Mouse (Mus musculus): ENCODE data around the gene Clrn3.
"Not testable (repeated sequence)": the region's sequence is repeated elsewhere in the genome, so short reads cannot be mapped to it uniquely, and the experiment has no call there.

Gene Clrn3

DNA sequence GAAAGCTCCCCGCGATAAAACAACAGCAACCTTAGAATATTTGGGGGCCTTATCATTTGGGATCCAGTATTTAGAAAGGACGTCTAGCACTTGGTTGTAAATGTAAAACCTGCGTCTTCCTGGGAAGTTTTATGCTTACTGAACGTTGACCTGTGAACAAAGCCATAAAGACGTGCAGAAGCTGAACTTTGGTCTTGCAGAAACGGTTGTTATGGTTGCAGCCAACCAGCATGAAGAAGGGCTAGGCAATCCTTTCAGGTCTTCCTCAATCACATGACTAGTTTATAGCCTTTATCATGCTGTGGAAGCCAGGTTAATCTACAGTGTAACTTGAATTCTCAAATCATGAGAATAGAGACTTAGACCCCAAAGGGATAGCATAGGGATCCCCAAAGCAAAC, at the start of gene Clrn3:
TSS of gene Clrn3 (minus strand) at position 140 of the 400 bp plus-strand sequence.
- DNase-seq = no peak

DNA sequence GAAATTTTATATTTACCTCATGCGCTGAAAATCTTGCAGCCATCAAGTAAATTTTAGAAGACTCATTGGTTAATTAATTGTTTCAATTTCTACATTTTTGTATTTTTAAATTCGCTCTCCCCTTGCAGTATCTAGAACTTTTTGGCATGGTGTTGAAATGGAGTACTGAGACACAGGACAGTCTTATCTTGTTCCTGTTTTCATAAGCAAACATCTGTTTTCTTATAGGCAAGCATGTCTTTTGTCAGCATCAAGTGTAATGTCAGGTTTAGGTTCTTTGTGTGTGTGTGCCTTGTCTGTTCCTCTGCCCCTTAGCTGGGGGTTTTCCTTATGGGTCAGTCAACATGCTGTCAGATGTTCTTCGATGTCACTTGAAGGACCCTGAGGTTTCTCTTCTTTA, 47.9 kb upstream of the Clrn3 start:
- DNase-seq = no peak

GRCm38 (mm10) chr7:135575319-135576069, 47.0 kb upstream of the Clrn3 start:
- not testable (repeated sequence) for DNase-seq

GRCm38 (mm10) chr7:135571951-135572559, 43.6 kb upstream of the Clrn3 start:
- peak; percentile 40 for DNase-seq

- DNase-seq = no peak
These were observed 42.9 kb upstream of the Clrn3 start for GRCm38 (mm10) chr7:135571392-135571791.

DNA sequence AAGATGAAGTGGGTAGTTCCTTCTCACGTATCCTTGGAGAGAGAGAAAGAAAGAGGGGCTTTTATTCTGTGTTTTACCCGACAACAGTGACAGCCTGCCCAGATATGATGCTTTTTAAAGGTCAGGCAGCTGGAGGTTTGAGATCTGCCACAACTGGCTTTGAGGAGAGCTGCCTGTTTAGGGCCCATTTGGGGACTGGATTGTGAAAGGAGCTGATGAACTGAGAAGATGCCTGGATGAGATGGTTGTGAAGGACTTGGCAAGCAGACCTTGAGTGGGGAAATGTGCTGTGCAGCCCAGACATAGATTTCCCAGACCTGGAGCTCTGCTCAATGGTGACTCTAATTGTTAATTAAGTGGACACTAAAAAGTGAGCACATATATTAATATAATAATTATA, 40.1 kb upstream of the Clrn3 start:
- no peak for DNase-seq

DNA sequence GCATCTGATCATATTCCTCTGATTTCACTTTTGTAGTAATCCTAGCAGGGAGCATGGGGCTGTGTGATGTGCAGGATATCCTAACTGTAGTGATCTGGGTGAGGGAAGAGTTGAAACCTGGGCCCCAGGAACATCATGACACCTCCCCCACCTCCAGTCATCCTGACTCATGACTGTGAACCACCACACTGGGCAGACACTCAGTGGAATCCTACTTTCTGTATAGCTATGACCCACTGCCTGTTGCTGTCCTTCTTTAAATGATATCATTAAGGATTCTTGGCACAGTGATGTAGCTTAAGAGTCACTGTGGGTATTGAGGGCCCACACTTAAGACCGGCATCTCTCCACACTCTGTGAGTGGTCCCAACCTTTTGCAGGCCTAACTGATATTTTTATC, 39.1 kb upstream of the Clrn3 start:
- DNase-seq = no peak

- DNase-seq = no peak
These were observed 37.6 kb upstream of the Clrn3 start for GRCm38 (mm10) chr7:135566013-135566412.

DNA sequence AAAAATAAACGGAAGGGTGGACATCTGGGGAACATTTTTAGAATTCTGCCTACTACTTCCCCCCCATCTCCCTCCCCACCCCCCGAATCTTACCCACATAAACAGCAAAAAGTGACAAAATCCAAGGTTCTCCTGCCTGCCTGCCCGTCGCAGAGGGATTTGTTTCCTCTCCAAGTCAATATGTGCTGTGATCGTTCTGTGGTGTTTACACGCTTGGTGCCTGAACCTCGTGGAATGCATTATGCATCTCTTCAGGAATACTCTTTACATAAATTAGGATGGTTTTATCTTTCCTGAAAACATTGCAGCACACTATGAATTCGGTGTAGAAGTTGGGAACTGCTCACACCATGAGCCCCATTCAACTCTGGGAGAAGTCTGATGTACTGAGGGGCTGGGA, 35.6 kb upstream of the Clrn3 start:
- DNase-seq = no peak

- no peak for DNase-seq
These were observed 31.8 kb upstream of the Clrn3 start for GRCm38 (mm10) chr7:135560280-135560679.

DNA sequence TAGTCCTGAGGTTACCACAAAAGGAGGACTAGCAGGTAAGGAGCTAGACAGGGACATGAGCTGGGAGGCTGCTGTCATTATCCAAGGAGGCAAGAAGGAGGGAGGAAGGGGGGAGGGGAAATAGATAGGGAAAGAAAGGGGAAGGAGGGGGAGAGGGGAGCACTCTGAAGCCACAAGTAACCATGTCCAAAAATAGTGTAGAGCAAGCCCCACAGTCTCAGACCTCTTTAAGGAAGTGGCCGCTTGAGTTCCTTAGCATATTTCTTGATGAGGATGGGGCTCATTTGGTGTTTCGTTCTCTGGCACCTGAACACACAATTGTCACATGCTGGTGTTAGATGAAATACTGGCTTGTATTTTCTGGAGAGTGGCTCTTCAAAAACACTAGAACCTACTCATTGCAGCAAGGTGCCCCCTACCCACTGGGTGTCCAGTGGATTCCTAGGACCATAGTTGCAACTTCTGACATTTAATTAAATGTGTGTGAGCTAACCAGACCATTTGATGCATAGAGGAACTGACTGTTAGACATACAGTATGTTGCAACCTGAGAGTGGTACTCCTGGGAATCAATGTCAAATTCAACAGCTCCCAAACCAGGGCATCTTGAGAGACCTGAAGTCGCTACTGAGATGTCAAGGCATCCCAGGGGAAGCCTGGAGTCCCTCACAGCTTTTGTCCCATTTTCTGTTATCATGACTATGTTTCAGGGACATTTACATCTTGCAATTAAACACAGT, 28.4 kb upstream of the Clrn3 start:
- DNase-seq = no peak

- no peak for DNase-seq
These were observed 25.1 kb upstream of the Clrn3 start for GRCm38 (mm10) chr7:135553550-135553949.

GRCm38 (mm10) chr7:135551547-135551946, 23.1 kb upstream of the Clrn3 start:
- no peak for DNase-seq

GRCm38 (mm10) chr7:135548434-135548833, 20.0 kb upstream of the Clrn3 start:
- DNase-seq = peak; percentile 47

DNA sequence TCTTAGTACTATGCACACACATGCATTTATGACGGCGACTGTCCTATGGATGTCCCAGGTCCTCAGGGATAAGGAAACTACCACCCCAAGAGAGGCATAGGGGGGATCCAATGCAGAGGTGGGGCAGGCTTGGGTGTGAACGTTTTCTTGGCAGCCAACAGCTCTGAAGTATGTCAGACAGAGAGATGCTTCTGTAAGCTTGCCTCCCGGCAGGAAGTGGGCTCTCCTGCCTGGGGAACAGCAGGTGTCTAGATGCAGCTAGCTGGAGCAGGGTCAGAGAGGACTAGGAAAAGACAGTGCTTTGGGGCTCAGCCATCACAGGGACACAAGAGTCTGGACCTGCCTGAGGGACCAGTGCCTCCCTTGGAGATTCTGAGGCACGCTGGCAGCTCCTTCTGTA, 18.1 kb upstream of the Clrn3 start:
- no peak for DNase-seq

DNA sequence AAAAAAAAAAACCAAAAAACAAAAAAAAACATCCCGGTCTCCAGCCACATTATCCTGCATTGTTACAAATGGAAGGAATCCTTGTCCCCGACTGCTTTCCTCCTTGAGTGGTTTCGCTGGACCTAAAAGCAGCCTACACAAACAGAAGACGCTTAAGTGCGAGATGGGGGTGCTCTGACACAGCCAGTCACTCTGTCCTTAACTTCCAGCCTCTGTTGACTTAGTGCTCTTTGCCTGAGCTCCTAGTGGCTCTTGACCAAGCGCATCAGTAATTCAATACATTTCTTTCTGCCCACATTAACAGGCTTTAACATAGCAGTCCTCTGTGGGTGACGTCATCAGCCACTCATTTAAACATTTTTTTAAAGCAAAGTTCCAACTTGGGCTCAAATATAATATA, 17.5 kb upstream of the Clrn3 start:
- no peak for DNase-seq

- DNase-seq = no peak
These were observed 15.9 kb upstream of the Clrn3 start for GRCm38 (mm10) chr7:135544321-135544720.

- DNase-seq = no peak
These were observed 14.6 kb upstream of the Clrn3 start for GRCm38 (mm10) chr7:135543033-135543432.

GRCm38 (mm10) chr7:135542235-135542634, 13.8 kb upstream of the Clrn3 start:
- no peak for DNase-seq

- no peak for DNase-seq
These were observed 11.0 kb upstream of the Clrn3 start for GRCm38 (mm10) chr7:135539429-135539828.

DNA sequence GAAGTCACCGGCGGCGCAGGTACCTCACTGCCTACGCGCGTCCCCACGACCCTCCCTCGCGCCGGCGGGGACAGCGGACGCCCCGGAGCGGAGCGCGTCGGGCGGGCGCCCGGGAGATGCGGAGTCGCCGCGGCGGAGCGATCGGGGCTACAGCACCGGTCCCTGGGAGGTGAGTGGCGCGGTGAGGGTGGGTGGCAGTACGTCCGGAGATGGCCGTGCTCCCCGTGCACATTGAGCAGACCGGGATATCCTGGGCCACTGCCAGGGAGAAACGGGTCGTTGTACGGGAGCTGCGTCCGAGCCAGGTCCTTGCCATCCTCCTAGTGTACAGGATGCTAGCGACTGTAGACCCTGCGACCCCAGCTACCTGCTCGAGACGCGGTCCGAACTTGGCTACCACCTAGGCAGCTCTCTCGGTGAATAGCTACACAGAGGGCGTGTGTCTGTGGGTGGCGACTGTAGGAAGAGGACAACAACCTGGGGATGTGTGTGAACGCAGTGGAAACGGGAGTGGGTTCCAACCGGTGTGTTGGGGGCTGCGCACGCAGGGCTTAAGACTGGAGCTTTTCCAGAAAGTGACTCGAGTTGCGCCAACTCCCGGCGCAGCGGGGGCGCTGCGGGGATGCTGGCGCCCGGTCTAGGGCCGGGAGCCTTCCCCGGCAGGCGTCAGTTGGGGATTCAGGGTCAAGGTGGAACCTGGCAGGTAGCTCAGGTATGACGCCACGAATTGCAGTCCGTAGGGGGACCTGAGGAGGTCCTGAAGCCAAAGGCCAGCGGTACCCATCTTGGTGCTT, 9.7 kb upstream of the Clrn3 start:
- peak; percentile 38 for DNase-seq

DNA sequence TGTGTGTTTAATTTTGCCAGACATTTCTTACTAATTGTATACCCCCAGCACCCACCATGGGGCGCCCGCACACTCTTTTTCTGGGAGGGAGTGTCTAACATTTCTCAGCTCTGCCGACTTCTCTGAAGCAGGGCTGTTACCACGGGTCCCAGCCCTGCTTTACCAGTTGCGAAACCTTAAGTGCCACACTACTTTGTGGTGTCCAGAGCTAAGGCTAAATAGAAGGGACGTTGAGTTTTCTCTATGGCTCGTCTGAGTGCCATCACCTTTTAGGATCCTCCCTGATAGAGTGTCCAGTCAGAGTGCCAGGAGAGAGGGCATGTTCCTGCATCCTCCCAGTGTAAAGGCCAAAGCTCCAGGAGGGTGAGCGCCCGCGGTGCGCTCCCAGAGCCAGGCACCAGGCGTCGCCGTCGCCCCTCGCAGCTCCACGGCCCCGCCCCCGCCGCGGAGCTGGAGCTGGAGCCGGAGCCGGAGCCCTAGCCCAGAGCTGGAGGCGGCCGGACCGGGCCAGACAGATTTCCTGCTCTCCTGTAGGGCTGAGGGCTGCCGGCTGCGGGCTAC, 9.0 kb upstream of the Clrn3 start, which contains the start of gene Ptpre:
TSS of gene Ptpre (plus strand) at position 141 of the 561 bp plus-strand sequence.
- DNase-seq = peak; percentile 92

GRCm38 (mm10) chr7:135535908-135536307, 7.5 kb upstream of the Clrn3 start:
- no peak for DNase-seq

Measured in embryo, embryonic 11 days (tissue).